Mouse (Mus musculus): ENCODE data around the gene C1qtnf6. TPM values are rescaled to one million over a fixed set of nuclear protein-coding genes. Genes with fewer than 3 reads are reported as not detected.
A peak's percentile ranks its signal among the peaks of the same experiment; 100 is the strongest.

The C1qtnf6 gene
- total and polyA plus RNA-seq, 3 experiments, result 5.7 to 28.1 (median 6.3) TPM

- Histone ChIP-seq H3K27me3 (replicated peaks) (no peaks in the 10 kb centered on the region), H3K4me3 (replicated peaks in 1 of 3; ENCODE audit: low read depth in 2 of 3, low read length in 2 of 3, poor library complexity in 1 of 3) (no peak overlapping the region), H3K4me2 (ENCODE audit: insufficient read depth, low read depth, poor library complexity, severe bottlenecking) (no peak overlapping the region), H3K9ac (ENCODE audit: insufficient read depth, low read depth) (no peak overlapping the region), H3K27ac (ENCODE audit: insufficient read depth, low read depth) (no peak overlapping the region), H3K9me3 (replicated peaks; ENCODE audit: low read length) (peaks cover 7% of the 10 kb centered on the region), H3K79me2 (replicated peaks; ENCODE audit: control insufficient read depth, extremely low read depth, insufficient read depth, poor library complexity, severe bottlenecking) (no peaks in the 10 kb centered on the region), H3K4me1 (ENCODE audit: control insufficient read depth in 1 of 2, insufficient read depth in 2 of 2) (peaks cover 0 to 4% of the 10 kb centered on the region in 2 experiments; a peak in 1 of 4 replicates), H3K36me3 (replicated peaks in 1 of 2; ENCODE audit: control insufficient read depth in 1 of 2, insufficient read depth in 1 of 2, low read length in 1 of 2) (peaks cover 88 to 97% of the 10 kb centered on the region in 2 experiments)
- dilution Hi-C loops (cut with MboI; ENCODE audit: extremely low pct_ligation_motif_present, extremely low pct_unique_long_range_greater_than_20kb, low sequenced_read_pairs), result no loop called here
- TF ChIP-seq KAT2A (IDR thresholded peaks at IDR 0.05; ENCODE audit: insufficient replicate concordance, low read length) (no peak), POLR2A (IDR thresholded peaks at IDR 0.05; ENCODE audit: low read depth, low read length) (no peak), ZNF384 (IDR thresholded peaks at IDR 0.05; ENCODE audit: low read depth, low read length) (no peak), HCFC1 (IDR thresholded peaks at IDR 0.05; ENCODE audit: low read depth, low read length) (no peak), TCF12 (IDR thresholded peaks at IDR 0.05; ENCODE audit: low read depth, low read length) (no peak), NRF1 (IDR thresholded peaks at IDR 0.05; ENCODE audit: low read depth, low read length) (no peak), SMC3 (IDR thresholded peaks at IDR 0.05; ENCODE audit: low read depth, low read length) (no peak), RAD21 (IDR thresholded peaks at IDR 0.05; ENCODE audit: low read depth, low read length) (no peak)
- in situ Hi-C loops (cut with MboI; ENCODE audit: low pct_ligation_motif_present, low pct_unique_long_range_greater_than_20kb, low sequenced_read_pairs), result no loop called here
- DNase-seq (ENCODE audit: extremely low read depth), result no peak
These were observed 44.1 kb downstream of the C1qtnf6 start for GRCm38 (mm10) chr15:78487066-78487465.

GRCm38 (mm10) chr15:78486564-78486963 is 44.7 kb downstream of the C1qtnf6 start:
- H3K9ac ChIP-seq (ENCODE audit: insufficient read depth, low read depth), result no peak overlapping the region
- H3K4me2 ChIP-seq (ENCODE audit: insufficient read depth, low read depth, poor library complexity, severe bottlenecking), result no peak overlapping the region
- DNase-seq (ENCODE audit: extremely low read depth), result no peak
- TF ChIP-seq TCF12 (IDR thresholded peaks at IDR 0.05; ENCODE audit: low read depth, low read length) (peak; percentile 68), CHD2 (IDR thresholded peaks at IDR 0.05; ENCODE audit: low read length) (no peak)
- no peak overlapping the region for H3K4me3 ChIP-seq (replicated peaks in 1 of 3; ENCODE audit: low read depth in 2 of 3, low read length in 2 of 3, poor library complexity in 1 of 3)
- peaks cover 88 to 97% of the 10 kb centered on the region in 2 experiments for H3K36me3 ChIP-seq (replicated peaks in 1 of 2; ENCODE audit: control insufficient read depth in 1 of 2, insufficient read depth in 1 of 2, low read length in 1 of 2)
- dilution Hi-C loops (cut with MboI; ENCODE audit: extremely low pct_ligation_motif_present, extremely low pct_unique_long_range_greater_than_20kb, low sequenced_read_pairs) (no loop called here), in situ Hi-C loops (cut with MboI; ENCODE audit: low pct_ligation_motif_present, low pct_unique_long_range_greater_than_20kb, low sequenced_read_pairs) (no loop called here)
- no peak overlapping the region for H3K27ac ChIP-seq (ENCODE audit: insufficient read depth, low read depth)
- peaks cover 0 to 2% of the 10 kb centered on the region in 2 experiments; a peak in 2 of 4 replicates for H3K4me1 ChIP-seq (ENCODE audit: control insufficient read depth in 1 of 2, insufficient read depth in 2 of 2)
- no peaks in the 10 kb centered on the region for H3K79me2 ChIP-seq (replicated peaks; ENCODE audit: control insufficient read depth, extremely low read depth, insufficient read depth, poor library complexity, severe bottlenecking)
- no peaks in the 10 kb centered on the region for H3K27me3 ChIP-seq (replicated peaks)
- H3K9me3 ChIP-seq (replicated peaks; ENCODE audit: low read length), result peaks cover 7% of the 10 kb centered on the region

- in situ Hi-C loops (cut with MboI; ENCODE audit: low pct_ligation_motif_present, low pct_unique_long_range_greater_than_20kb, low sequenced_read_pairs), result loop anchor here (5.0 kb wide), 1 partner anchor 39 kb away; no protein-coding TSS in a partner anchor
- Histone ChIP-seq H3K27me3 (replicated peaks) (no peaks in the 10 kb centered on the region), H3K4me1 (ENCODE audit: control insufficient read depth in 1 of 2, insufficient read depth in 2 of 2) (peaks cover 4 to 30% of the 10 kb centered on the region in 2 experiments; a peak in 3 of 4 replicates)
These were observed 47.9 kb downstream of the C1qtnf6 start for GRCm38 (mm10) chr15:78483311-78483710.

More at GRCm38 (mm10) chr15:78483311-78483710, 47.9 kb downstream of the C1qtnf6 start:
- no peak for DNase-seq (ENCODE audit: extremely low read depth)
- dilution Hi-C loops (cut with MboI; ENCODE audit: extremely low pct_ligation_motif_present, extremely low pct_unique_long_range_greater_than_20kb, low sequenced_read_pairs), result no loop called here
- Histone ChIP-seq H3K27ac (ENCODE audit: insufficient read depth, low read depth) (no peak overlapping the region), H3K36me3 (replicated peaks in 1 of 2; ENCODE audit: control insufficient read depth in 1 of 2, insufficient read depth in 1 of 2, low read length in 1 of 2) (peaks cover 74 to 91% of the 10 kb centered on the region in 2 experiments), H3K4me3 (replicated peaks in 1 of 3; ENCODE audit: low read depth in 2 of 3, low read length in 2 of 3, poor library complexity in 1 of 3) (no peak overlapping the region), H3K9me3 (replicated peaks; ENCODE audit: low read length) (peaks cover 7% of the 10 kb centered on the region), H3K4me2 (ENCODE audit: insufficient read depth, low read depth, poor library complexity, severe bottlenecking) (no peak overlapping the region), H3K9ac (ENCODE audit: insufficient read depth, low read depth) (no peak overlapping the region), H3K79me2 (replicated peaks; ENCODE audit: control insufficient read depth, extremely low read depth, insufficient read depth, poor library complexity, severe bottlenecking) (no peaks in the 10 kb centered on the region)
- TF ChIP-seq SMC3 (IDR thresholded peaks at IDR 0.05; ENCODE audit: low read depth, low read length) (no peak), GABPA (IDR thresholded peaks at IDR 0.05; ENCODE audit: insufficient replicate concordance, low read depth, low read length) (no peak), ZKSCAN1 (IDR thresholded peaks at IDR 0.05; ENCODE audit: borderline replicate concordance, low read depth, low read length) (no peak)

Data from CH12.LX (cell line).